Mouse (Mus musculus): ENCODE measurements around the gene Olig1.

GRCm38 (mm10) chr16:91312921-91313320 is 43.3 kb downstream of the Olig1 start:
- no peak for TF ChIP-seq EP300 (optimal IDR thresholded peaks at IDR 0.05)
- no peak for TF ChIP-seq CTCF (IDR thresholded peaks at IDR 0.05; ENCODE audit: low read depth)
